Mouse (Mus musculus) thymus, adult 2 months (tissue): ENCODE results near the gene Cox4i1. TPM values are rescaled to one million over a fixed set of nuclear protein-coding genes. Genes with fewer than 3 reads are reported as not detected.
"Not testable (repeated sequence)": the region's sequence is repeated elsewhere in the genome, so short reads cannot be mapped to it uniquely, and the experiment has no call there.

Experiments
- DNase-seq: peaks from one replicate; pipeline ENCODE4 v3.0.0; 2021
- H3K27ac ChIP-seq: fragments of 200-500 bp; 2 replicates; pipeline ENCODE4 v1.5.1; 2012; ENCODE audit warnings: low read length, control low read depth; ENCODE audit not compliant: control insufficient read depth, insufficient read depth
- H3K27me3 ChIP-seq: fragments of 200-500 bp; 2 replicates; pipeline ENCODE4 v1.6.1; 2012; ENCODE audit warnings: mild to moderate bottlenecking, low read length, moderate library complexity, mixed read lengths; ENCODE audit not compliant: control insufficient read depth, insufficient read depth
- H3K36me3 ChIP-seq: fragments of 200-500 bp; 2 replicates; pipeline ENCODE4 v1.6.1; 2012; ENCODE audit warnings: mild to moderate bottlenecking, low read length, moderate library complexity; ENCODE audit not compliant: control insufficient read depth, insufficient read depth
- H3K4me1 ChIP-seq: fragments of 200-500 bp; replicated peaks from 2 replicates; pipeline ENCODE4 v1.6.1; 2012; ENCODE audit warnings: low read length; ENCODE audit not compliant: control insufficient read depth, insufficient read depth
- H3K4me3 ChIP-seq: fragments of 200-500 bp; 2 replicates; pipeline ENCODE4 v1.5.1; 2012; ENCODE audit warnings: mild to moderate bottlenecking, low read length, control low read depth, moderate library complexity; ENCODE audit not compliant: control insufficient read depth, insufficient read depth
- CTCF ChIP-seq: fragments of 200-500 bp; IDR thresholded peaks from 2 replicates; pipeline ENCODE4 v1.5.1; 2012; ENCODE audit warnings: mild to moderate bottlenecking, control low read depth, low read length, moderate library complexity, borderline replicate concordance; ENCODE audit not compliant: control insufficient read depth, poor library complexity, insufficient read depth; ENCODE audit errors: extremely low read depth
- POLR2A ChIP-seq: fragments of 200-500 bp; IDR thresholded peaks from 2 replicates; pipeline ENCODE4 v1.6.1; 2012; ENCODE audit warnings: mild to moderate bottlenecking, low read length, control low read depth, moderate library complexity; ENCODE audit not compliant: control insufficient read depth, poor library complexity, insufficient read depth; ENCODE audit errors: extremely low read depth
- WGBS: fragments of 180-500 bp; shearing (Covaris S2); methylation state at CpG from one replicate; pipeline ENCODE4 v1.1.7; 2018; 5-methylcytosine and 5-hydroxymethylcytosine counted together
- polyA plus RNA-seq: library from polyadenylated mRNA; depleted of rRNA; stranded (reverse); fragments of >200 nt; gene quantifications from 2 replicates; pipeline ENCODE4 v1.2.3, GENCODE M21; 2012

The Cox4i1 gene
- polyA plus RNA-seq, 1 experiment: 1,074 TPM

DNA sequence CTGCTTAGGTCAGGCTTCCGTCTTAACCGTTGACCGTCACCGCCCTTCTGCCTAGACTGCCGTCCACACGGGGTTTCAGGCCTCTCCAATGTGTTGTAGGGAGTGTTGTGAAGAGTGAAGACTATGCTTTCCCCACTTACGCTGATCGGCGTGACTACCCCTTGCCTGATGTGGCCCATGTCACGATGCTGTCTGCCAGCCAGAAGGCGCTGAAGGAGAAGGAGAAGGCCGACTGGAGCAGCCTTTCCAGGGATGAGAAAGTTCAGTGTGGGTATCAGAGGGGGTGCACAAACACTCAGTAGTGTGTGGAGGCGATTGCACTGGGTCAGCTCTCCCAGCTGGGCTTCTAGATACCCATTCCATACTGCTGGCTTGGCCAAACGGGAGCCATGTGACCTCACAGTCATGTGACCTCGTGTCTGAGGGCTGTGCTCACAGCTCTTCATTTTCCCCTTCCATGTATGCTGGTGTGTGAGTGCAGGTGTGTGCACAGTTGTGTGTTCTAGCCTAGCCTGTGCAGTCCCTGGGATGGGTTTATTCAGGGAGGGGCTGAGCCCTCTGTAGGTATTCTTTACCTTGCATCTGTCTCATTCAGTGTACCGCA lies 4.7 kb downstream of the Cox4i1 start:
- TF ChIP-seq POLR2A: no peak
- no peak for TF ChIP-seq CTCF
- no peak overlapping the region for H3K4me3 ChIP-seq
- no peaks in the 10 kb centered on the region for H3K27me3 ChIP-seq
- H3K4me1 ChIP-seq: peaks cover 3% of the 10 kb centered on the region
- 93% methylated on average over 16 of the region's 16 CpGs for WGBS
- peaks cover 26% of the 10 kb centered on the region for H3K36me3 ChIP-seq
- no peak overlapping the region for H3K27ac ChIP-seq
- no peak for DNase-seq

DNA sequence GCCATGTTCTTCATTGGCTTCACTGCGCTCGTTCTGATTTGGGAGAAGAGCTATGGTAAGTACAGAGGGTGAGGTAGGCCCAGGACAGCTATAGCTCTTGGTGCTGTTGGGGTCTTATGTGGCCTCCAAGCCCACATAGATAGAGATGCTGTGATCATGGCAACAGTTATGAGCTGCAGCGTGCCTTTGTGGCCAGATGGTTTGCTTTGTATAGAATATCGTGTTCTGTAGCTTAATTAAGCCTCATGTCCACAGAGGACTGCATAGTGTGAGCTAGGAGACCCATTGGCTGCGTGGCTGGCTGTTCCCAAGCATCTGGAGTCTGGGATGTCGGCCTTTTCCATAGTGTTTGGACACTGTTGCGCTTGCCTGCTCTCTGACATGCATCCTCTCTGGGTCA lies 5.3 kb downstream of the Cox4i1 start:
- H3K27me3 ChIP-seq: no peaks in the 10 kb centered on the region
- TF ChIP-seq CTCF: no peak
- TF ChIP-seq POLR2A: no peak
- H3K4me3 ChIP-seq: no peak overlapping the region
- WGBS: 98% methylated on average over 7 of the region's 7 CpGs
- H3K27ac ChIP-seq: no peak overlapping the region
- no peak for DNase-seq
- peaks cover 26% of the 10 kb centered on the region for H3K36me3 ChIP-seq
- peaks cover 3% of the 10 kb centered on the region for H3K4me1 ChIP-seq

DNA sequence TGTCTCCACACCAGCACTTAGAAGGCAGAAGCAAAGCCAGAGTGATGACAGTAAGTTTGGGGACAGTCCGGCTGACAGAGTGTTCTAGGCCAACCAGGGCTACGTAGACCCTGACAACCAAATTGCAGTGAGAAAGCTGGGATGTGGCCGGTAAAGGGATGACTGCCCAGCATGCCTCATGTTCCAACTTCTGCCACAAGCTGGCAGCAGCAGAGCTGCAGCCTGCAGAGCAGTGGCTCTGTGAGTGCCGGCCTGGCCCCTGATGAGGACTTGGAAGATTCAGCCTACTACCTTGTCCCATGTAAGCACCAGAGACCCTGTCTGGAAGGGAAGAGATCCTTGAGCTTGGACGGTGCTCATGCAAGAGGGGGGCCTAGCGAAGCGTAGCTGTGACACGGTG lies 7.7 kb downstream of the Cox4i1 start:
- Histone ChIP-seq H3K27me3 (no peaks in the 10 kb centered on the region), H3K36me3 (peaks cover 26% of the 10 kb centered on the region)
- WGBS: 95% methylated on average over 8 of the region's 8 CpGs

DNA sequence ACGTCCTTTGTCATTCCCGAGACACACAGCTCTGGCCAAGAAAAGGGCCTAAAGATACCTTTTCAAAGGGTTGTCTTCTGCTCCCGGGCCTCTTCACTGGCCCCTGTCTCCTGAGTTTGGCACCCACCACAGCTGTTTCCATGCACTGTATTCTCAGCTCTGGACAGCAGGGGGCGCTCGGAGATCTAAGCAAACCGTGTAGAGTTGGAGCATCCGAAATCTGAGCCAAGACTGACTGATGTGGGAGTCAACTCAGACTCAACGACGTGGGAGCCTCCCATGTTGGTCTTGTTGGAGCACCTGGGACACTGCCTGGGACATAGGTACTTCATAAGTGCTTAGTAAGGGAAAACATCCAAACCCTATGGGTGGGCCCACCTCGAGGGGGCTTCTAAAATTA lies 10.4 kb downstream of the Cox4i1 start:
- H3K27ac ChIP-seq: no peak overlapping the region
- 15% methylated on average over 10 of the region's 10 CpGs for whole genome bisulfite sequencing
- peaks cover 9% of the 10 kb centered on the region for H3K36me3 ChIP-seq
- H3K27me3 ChIP-seq: no peaks in the 10 kb centered on the region
- peak; percentile 86 for DNase-seq
- TF ChIP-seq CTCF: peak; percentile 89
- TF ChIP-seq POLR2A: no peak
- H3K4me1 ChIP-seq: no peaks in the 10 kb centered on the region
- no peak overlapping the region for H3K4me3 ChIP-seq

More for the DNA sequence above, 7.7 kb downstream of the Cox4i1 start:
- Histone ChIP-seq H3K4me1 (no peaks in the 10 kb centered on the region), H3K27ac (no peak overlapping the region), H3K4me3 (no peak overlapping the region)
- TF ChIP-seq CTCF (no peak), POLR2A (no peak)
- DNase-seq: no peak

DNA sequence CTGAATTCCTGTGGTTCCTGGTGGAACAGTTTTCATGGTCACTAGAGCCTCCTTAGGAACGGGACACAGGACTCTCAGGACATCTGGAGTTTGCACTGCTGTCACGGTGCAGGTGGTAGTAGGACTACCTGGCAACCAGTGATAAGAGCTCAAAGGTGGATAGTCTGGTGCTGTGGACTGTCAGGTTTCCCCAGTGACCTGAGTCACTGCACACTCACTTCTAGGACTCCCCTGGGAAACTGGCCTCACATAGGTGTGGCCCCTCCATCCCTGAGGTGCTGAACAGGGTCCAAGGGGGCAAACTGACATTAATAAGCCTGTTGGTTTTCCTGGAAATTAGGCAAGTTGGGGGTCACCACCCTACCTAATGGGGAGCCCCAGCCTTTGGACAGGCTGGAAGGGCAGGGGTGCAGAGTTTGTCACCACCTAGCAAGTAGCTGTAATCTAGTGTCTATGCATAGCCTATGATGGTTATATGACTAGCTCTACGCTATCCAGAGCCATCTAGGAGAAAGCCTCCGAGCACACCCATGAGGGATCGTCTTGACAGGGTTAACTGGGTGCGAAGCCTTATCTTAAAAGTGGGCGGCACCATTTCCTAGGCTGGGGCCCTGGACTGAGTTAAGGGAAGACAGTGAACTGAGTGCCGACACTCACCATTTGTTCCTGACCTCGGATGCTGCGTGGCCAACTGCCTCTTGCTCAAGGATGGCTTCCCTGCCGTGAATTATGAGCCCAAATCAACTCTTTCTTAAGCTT lies 11.8 kb downstream of the Cox4i1 start:
- TF ChIP-seq CTCF (no peak), POLR2A (no peak)
- DNase-seq: no peak
- H3K36me3 ChIP-seq: 0 out of 2 replicates have a peak, but pooled peaks cover 3% of the 10 kb centered on the region
- H3K27ac ChIP-seq: no peak overlapping the region
- 67% methylated on average over 11 of the region's 11 CpGs for WGBS
- no peak overlapping the region for H3K4me3 ChIP-seq
- H3K4me1 ChIP-seq: no peaks in the 10 kb centered on the region
- no peaks in the 10 kb centered on the region for H3K27me3 ChIP-seq

DNA sequence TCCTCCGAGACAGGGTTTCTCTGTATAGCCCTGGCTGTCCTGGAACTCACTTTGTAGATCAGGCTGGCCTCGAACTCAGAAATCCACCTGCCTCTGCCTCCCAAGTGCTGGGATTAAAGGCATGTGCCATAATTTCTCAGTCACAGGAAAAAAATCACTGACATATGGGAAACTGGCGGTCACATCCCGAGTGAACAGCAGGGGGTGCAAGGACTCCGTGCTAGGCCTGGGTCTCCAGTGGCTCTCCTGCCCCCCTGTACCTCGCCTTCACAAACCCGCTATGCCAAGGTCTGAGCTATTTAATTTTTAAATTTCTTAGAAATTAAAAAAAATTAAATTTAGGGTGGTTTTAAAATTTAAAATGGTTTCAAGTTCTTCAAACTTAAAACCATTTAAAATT lies 12.4 kb downstream of the Cox4i1 start:
- not testable (repeated sequence) for H3K27ac ChIP-seq, H3K4me1 ChIP-seq, H3K4me3 ChIP-seq, H3K36me3 ChIP-seq, H3K27me3 ChIP-seq
- DNase-seq: peak; percentile 68
- WGBS: 41% methylated on average over 7 of the region's 7 CpGs
- TF ChIP-seq CTCF: peak; percentile 72
